Mouse (Mus musculus): ENCODE results near the gene Taok2.

Gene Taok2

GRCm38 (mm10) chr7:126825403-126825802 is 59.1 kb downstream of the Taok2 start:
- no peak for DNase-seq

GRCm38 (mm10) chr7:126823940-126824339 is 60.6 kb downstream of the Taok2 start:
- peak in 1 of 2 experiments; percentile 29 for DNase-seq

GRCm38 (mm10) chr7:126823202-126823711 is 61.2 kb downstream of the Taok2 start:
- DNase-seq: peak; percentile 58 to 65

- DNase-seq: peak; percentile 53 to 56
Measured at GRCm38 (mm10) chr7:126822741-126823140, 61.8 kb downstream of the Taok2 start.

GRCm38 (mm10) chr7:126821835-126822511 is 62.5 kb downstream of the Taok2 start:
- peak; percentile 90 to 94 for DNase-seq

- no peak for DNase-seq
Measured at GRCm38 (mm10) chr7:126818818-126819217, 65.7 kb downstream of the Taok2 start.

- DNase-seq: no peak
Measured at GRCm38 (mm10) chr7:126817595-126817994, 66.9 kb downstream of the Taok2 start.

- DNase-seq: no peak
Measured at GRCm38 (mm10) chr7:126816494-126816893, 68.0 kb downstream of the Taok2 start.

- DNase-seq: no peak
Measured at GRCm38 (mm10) chr7:126815726-126816222, 68.7 kb downstream of the Taok2 start.
